Mouse (Mus musculus): ENCODE data around the gene Pde8a.

Gene Pde8a

DNA sequence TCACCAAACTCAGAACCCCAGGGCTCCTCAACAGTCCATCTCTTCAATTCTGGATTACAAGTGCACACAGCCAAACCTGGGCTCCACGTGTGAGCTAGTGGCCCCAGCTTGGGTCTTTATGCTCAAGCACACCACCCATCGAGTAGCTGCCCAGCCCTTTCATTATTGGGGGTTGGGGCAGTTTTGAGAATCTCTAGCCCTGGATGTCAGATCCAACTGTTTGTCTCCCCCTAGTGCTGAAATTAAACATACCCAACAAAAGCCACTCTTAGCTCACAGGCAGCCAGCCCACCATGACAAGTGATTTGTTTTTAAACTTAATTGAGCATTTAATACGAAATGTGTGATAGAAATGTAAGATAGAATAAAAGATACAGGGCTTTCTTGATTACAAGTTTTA lies 128.2 kb downstream of the Pde8a start:
- no peak for DNase-seq

DNA sequence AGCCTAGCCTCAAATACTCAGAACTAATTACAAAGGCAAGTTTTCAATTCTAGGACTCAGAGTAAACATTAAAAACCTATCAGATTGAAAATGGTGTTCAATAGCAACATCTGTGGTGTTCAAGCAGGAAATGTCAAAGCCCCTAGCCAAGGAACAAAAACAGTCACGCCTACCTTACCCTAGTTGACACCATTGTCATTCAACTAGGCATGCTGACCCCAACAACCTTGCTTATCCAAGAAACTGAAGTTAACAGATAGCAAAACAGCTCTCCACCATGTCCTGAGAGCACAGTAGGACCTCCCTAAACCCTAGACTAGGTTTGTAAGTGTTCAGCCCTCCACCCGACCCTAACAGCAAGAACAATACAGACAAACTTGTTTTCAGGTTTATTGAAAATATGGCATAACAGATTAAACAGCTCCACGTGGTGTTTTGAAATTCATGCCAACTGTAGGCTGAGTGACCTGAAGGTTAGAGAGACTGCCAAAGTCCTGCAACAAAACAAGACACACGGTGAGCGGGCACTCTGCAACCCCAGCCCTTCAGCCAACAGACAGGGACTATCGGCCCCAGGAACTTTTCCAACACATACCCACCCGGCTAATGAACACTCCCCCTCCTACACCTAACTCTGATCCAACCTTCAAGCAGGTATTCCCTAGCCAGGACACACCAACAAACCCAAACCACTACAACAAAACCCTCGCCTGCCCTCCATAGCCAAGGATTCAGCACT lies 129.1 kb downstream of the Pde8a start:
- no peak for DNase-seq

- DNase-seq, result no peak
These were observed 129.9 kb downstream of the Pde8a start for GRCm38 (mm10) chr7:81343316-81343715.

GRCm38 (mm10) chr7:81343831-81344230 lies 130.4 kb downstream of the Pde8a start:
- DNase-seq, result no peak

- DNase-seq, result peak; percentile 94
These were observed 131.4 kb downstream of the Pde8a start, which contains the start of gene Rps17 for GRCm38 (mm10) chr7:81344544-81345446. TSS of gene Rps17 (minus strand) at chr7:81345254.

DNA sequence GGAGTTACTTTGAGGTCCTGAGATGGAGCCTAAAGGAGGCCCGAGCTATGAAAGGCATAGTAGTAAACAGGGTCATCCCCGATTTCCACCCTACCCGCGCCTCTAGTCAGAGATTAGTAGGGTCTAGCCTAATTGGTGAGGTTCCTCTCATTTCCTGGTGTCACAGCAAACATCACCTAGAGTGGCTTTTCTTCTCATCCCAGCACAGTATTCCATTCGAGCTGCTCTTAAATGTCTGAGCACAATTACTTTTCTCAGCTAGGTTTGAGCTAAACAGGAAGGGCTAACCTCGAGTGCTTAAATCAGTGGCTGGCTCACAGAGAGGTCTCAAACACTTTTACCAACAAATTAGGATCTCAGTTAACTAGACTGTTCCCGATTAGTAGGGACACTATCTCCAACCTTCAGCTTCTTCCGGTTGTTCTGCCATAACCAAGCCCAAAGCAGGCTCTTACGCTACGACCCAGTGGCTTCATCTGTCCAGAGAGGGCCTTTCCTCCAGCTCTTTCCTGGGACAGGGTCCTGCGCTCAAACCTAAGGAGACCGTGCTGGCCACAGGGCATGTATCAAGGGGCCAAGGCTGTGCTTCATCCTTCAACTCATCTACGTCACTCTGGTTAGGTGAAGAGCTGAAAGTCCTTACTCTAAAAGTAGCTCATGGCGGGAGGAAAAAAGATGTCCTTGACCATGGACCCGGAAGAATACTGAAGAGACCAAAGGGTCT lies 132.2 kb downstream of the Pde8a start:
- no peak for DNase-seq

DNA sequence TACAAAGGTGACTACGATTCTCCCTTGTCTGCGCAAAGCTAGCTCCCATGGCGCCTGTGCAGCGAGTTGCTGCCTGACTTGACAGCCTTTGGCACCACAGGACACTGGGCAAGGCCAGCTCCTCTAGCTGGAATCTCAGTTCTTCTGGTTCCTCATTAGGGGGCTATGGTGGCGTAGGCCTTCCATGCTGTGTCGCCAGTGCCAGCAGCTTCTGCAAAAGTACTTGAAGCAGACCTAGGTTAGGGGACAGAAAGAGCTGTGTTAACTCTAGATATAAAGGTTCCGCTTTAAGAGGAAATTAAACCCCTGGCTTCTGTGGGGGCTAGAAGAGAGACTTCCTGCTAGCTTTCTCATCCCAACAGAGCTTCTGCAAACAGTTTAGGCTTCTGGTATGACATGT lies 134.8 kb downstream of the Pde8a start:
- no peak for DNase-seq

DNA sequence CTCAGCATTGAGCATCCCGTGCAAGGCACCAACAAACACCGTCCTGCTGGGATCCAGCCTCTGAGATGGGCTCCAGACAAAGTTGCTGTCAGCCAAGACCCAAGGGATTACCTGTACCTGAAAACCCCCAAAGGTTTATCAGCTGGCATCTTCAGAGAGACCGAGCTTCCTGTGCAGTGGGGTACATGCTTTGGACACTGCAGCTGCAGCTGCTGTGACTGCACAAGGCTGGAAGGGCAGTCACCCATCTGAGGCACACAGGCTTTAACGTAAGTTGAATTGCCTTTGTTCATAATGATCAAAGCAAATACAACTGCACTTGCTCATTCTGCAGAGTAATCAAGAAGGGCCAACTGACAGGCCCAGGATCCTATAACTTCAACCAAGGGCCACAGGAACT lies 138.4 kb downstream of the Pde8a start:
- no peak for DNase-seq

- DNase-seq, result no peak
These were observed 142.3 kb downstream of the Pde8a start for GRCm38 (mm10) chr7:81355746-81356145.

DNA sequence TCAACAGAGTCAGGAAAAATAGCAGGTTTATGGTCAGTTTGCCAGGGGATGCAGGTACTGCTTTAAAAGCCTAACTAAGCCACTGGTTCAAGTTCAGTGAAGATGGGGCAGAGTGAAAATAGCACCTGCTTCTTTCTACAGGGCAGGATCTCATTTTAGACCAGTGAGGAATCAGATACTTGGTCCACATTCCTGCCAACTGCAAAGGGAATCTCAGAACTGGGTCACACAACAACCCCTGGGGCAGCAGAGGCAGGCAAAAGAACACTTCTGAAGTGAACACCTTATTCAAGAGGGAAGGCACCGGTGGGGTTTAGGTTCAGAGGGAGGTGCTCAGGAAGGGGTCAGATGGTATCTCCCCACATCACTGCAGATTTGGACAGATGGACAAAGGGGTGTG lies 143.0 kb downstream of the Pde8a start:
- no peak for DNase-seq

DNA sequence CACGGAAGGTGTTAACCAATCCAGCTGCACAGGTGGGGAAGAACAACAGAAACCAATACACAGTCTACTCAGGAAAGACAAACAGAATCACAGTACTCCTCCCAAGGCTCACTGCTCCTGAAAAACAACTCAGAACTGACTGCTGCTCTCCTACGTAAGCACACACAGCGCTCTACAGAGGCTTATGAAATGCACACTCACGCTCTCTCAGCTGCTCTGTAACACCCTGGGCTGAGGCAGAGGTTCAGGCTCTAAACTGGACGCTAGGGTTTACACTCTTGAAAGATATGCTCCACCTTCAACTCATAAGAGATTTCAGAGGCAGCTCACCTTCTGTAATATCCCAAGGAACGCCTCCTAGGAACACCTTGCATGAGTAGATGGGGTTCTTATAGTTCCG lies 143.6 kb downstream of the Pde8a start:
- no peak for DNase-seq

- DNase-seq, result no peak
These were observed 154.6 kb downstream of the Pde8a start for GRCm38 (mm10) chr7:81367946-81368345.

DNA sequence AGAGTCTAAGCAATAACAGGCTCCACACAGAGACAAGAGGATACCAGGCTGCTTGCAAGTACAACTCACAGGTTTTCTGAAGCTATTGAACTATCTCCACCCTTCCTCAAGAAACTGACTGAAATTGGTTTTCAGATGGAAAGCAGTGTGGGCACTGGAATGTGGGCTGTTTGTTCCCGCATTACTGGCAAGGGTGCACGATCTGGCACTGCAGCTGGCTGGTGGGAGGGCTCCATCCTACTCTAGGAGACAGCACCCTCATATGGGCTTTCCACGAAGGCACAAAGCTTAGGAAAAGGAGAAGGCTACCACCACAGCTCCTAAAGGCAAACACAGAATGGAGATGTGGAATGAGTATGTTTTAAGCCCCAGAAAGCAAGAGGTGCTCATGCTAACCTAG lies 156.3 kb downstream of the Pde8a start:
- DNase-seq, result peak; percentile 88

GRCm38 (mm10) chr7:81371811-81372210 lies 158.4 kb downstream of the Pde8a start:
- DNase-seq, result no peak

- DNase-seq, result peak; percentile 92
These were observed 159.0 kb downstream of the Pde8a start for GRCm38 (mm10) chr7:81372337-81372920.

GRCm38 (mm10) chr7:81379363-81379762 lies 166.0 kb downstream of the Pde8a start:
- no peak for DNase-seq

All from right cerebral cortex, adult 18-20 months (tissue).